Mouse (Mus musculus) thymus, postnatal 25 days (tissue): ENCODE results near the gene Caly.
A peak's percentile ranks its signal among the peaks of the same experiment; 100 is the strongest.

ENCODE experiments used
- DNase-seq: peaks from one replicate; pipeline ENCODE4 v3.0.0; 2022

Caly gene

DNA sequence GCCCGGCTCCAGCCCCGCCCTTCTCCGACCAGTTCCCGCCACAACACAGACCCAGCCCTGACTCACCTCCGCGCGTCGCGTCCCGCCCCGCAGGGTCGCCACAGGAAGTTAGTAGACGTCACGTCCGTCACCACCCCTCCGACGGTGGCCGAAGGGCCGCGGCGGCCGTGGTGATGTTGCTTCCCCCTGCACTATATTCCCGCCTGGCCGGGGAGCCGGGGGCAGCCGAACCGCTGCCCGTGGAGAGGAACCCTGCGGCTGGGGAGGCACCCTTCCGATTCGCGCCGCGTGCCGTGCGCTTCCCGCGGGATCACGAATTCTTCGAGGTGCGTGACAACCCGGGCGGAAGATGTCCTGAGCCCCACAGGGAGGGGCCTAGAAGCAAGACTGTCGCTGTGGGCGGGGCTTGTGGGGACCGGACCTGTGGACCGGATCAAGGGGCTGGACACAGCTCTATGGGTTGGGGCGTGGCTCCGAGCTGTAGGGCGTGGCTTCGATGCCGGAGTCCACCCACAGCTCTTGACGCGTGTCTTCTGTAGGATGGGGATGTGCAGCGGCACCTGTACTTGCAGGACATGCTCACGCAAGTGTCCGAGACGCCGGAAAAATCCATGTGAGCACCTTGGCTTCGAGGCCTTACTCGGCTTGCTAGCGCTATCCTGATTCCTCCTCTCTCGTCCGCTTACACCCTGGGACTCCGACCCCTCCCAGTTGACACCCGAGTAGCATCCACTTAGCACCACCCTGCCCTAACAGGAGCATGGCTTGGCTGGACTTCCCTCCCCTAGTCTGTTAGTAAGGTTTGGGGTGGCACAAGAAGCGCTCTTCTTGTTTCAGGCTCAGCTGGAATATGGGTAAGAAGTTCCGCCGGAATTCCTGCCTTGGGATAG lies 45.8 kb downstream of the Caly start, which contains the start of the genes Zfp511 and Tubgcp2:
Zfp511 (plus strand) TSS at position 111 of the 890 bp plus-strand sequence.
Tubgcp2 (minus strand) TSS at position 389 of the 890 bp plus-strand sequence.
- DNase-seq: peak; percentile 87

DNA sequence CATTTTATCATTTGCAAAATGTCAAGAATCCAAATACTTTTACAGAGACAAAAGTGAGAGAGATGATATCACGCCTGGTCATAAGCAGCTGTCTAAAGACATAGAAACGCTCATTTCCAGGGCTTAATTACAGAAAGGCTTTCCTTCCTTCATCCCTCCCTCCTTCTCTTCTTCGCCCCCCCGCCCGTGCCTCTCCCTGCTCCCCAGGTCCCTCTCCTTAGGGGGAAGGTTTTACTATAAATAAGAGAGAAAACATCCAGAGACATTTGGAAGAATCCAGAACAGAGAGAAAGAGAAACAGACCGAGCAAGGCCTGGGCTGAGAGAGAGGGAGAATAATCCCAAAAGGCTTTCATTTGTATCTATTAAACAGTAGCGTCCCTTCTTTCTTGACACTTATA lies 46.9 kb downstream of the Caly start:
- no peak for DNase-seq

DNA sequence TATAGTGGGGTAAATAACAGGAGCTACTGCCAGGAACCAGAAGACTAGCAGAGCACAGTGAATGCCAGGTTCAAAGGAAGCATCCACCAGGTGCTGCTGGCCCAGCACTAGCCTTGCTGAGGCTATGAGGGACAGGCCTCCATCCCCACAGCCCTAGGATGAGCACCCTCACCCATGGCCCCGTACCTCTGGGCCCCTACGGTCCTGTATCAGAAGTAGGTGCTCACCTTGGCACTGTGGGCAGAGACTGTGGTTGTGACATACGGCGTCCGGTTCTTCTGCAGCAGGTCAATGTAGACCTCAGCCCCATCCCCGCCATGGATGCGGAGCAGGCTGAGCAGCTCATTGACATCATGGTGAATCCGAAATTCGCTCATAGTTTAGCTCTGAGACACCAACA lies 49.0 kb downstream of the Caly start:
- DNase-seq: no peak

DNA sequence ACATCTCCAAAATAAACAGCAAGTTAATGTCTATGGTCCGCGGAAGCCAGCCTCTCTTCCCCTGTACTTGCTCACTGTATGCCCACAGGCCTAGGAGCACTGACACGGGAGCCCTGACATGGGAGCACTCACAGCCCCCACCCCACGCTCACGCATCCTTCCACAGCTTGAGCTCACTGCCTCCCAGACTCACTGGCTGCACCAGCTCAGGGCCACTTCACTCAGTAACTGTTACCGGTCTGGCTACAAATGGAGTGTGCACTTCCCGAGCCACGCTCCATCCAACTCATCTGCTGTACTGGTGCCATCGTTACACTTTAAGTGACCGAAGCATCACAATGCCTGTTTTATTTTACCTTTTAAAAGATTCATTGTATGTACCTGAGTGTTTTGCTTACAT lies 50.0 kb downstream of the Caly start:
- DNase-seq: no peak

DNA sequence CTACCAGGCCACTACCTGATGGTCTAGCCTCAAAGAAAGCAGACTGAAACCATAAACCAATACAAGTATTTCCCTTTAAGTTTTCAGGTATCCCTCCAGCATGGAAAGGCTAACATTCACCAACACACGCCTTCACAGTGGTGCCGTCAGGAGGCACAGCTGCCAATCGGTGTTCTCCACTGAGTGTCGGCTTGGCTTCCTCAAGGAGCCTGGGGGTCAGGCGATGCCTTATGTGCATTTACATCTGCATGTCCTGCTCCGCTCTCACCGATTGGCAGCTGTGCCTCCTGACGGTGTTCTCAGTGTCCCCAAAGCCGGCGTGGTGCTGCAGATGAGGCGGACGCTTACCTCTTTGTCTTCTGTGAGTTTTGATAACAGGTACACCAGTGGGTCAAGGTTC lies 50.6 kb downstream of the Caly start:
- DNase-seq: no peak
